Mouse (Mus musculus): ENCODE data around the gene Tmem107. TPM values are rescaled to one million over a fixed set of nuclear protein-coding genes. Genes with fewer than 3 reads are reported as not detected.
A peak's percentile ranks its signal among the peaks of the same experiment; 100 is the strongest.

Gene Tmem107
- polyA plus RNA-seq, 1 experiment, result 13.4 TPM

DNA sequence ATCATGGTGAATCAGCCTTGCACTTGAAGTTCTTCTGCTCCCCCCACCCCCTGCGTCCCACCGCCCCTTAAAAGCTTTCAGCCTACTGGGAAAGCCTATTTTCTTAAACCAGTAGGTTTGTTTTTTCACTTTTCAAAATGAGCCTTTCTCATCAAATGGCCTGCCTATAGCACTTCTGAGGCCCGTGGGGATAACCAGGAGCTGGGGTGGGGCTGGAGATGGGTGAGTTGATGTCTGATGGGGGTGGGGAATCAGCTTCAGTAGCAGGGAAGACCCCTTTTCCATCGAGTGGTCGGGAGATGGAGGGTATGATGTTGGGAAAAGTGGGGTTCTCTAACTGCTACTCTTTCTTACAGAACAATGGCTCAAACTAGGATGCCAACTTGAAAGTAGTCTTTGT is 46.2 kb downstream of the Tmem107 start:
- WGBS, result 51% methylated on average over 5 of the region's 5 CpGs
- TF ChIP-seq POLR2A (IDR thresholded peaks at IDR 0.05; ENCODE audit: borderline replicate concordance, insufficient read depth, low read length), result no peak
- TF ChIP-seq CTCF (IDR thresholded peaks at IDR 0.05; ENCODE audit: borderline replicate concordance, insufficient read depth, low read depth, low read length), result no peak
- Histone ChIP-seq H3K4me1 (ENCODE audit: control insufficient read depth, insufficient read depth, low read length) (no peaks in the 10 kb centered on the region), H3K4me3 (replicated peaks; ENCODE audit: insufficient read depth, low read depth, low read length) (peak overlapping the region; percentile 40), H3K27ac (ENCODE audit: insufficient read depth, low read length) (no peak overlapping the region), H3K27me3 (ENCODE audit: control insufficient read depth, insufficient read depth, low read length) (no peaks in the 10 kb centered on the region)
- peak in 1 of 2 experiments; percentile 20 for DNase-seq

DNA sequence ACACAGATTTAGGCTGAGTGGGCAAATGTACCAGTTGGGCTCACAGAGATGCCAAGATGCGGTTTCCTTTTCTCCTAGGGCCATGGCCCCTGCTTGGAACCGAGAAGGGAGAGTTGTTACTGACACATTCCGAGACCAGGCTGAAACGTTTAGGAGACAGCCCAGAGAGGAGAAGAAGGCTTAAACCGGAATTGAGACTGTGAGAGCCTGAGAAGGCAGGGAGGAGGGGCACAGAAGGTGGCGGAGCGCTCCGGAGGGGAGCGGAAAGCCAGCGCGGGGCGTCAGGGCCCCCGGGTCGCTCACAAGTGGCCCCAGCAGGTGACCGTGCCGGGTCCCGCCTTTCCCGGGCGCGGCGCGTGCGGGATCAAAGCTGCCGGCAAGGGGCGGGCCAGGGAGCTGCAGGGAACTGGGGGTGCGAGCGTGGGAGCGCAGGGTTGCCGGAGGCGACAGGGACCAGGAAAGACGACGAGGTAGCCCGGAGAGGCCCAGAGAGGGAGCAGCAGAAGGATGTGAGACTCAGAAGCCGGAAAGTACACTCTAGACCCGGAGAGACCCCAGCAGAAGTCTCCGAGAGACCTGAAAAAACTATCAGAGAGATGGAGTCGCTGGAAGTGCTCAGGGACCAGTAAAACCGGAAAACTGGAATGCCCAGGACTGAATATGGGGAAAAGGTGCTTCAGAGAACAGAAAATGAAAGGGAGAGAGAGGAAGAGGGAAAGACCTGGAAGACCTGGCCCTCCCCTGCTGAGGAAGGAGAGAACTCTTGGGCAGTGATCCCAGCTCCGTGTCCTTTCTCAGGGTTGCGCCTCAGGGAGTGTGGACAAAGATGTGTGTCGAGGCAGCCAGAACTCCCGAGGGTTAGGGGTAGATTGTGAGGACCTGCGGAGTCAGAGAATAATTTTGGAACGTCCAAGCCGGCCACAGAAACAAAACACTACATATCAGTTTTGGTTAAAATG is 47.4 kb downstream of the Tmem107 start:
- TF ChIP-seq POLR2A (IDR thresholded peaks at IDR 0.05; ENCODE audit: borderline replicate concordance, insufficient read depth, low read length) (no peak), CTCF (IDR thresholded peaks at IDR 0.05; ENCODE audit: borderline replicate concordance, insufficient read depth, low read depth, low read length) (no peak)
- H3K4me1 ChIP-seq (ENCODE audit: control insufficient read depth, insufficient read depth, low read length), result no peaks in the 10 kb centered on the region
- peak; percentile 74 to 79 for DNase-seq
- peak overlapping the region; percentile 86 for H3K4me3 ChIP-seq (replicated peaks; ENCODE audit: insufficient read depth, low read depth, low read length)
- H3K27ac ChIP-seq (ENCODE audit: insufficient read depth, low read length), result peak overlapping the region; percentile 83
- WGBS, result under 1% methylated on average over 45 of the region's 45 CpGs
- no peaks in the 10 kb centered on the region for H3K27me3 ChIP-seq (ENCODE audit: control insufficient read depth, insufficient read depth, low read length)

DNA sequence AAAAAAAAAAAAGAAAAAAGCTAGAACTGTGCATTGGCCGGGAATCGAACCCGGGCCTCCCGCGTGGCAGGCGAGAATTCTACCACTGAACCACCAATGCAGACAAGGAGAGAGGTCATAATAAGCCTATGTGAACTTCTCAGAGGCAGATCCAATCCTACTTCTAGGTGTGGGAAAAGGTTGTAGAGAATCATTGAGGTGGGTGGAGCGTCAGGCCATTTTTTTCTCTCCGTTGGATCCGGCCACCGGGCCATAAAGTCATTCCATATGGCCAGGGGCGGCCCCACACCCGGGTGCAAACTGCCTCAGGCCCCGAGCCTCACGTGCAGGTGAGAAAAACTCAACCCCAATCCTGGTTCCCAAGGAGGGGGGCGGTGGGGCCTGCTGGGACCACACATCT is 48.2 kb downstream of the Tmem107 start:
- TF ChIP-seq CTCF (IDR thresholded peaks at IDR 0.05; ENCODE audit: borderline replicate concordance, insufficient read depth, low read depth, low read length) (no peak), POLR2A (IDR thresholded peaks at IDR 0.05; ENCODE audit: borderline replicate concordance, insufficient read depth, low read length) (no peak)
- H3K27ac ChIP-seq (ENCODE audit: insufficient read depth, low read length), result no peak overlapping the region
- H3K4me1 ChIP-seq (ENCODE audit: control insufficient read depth, insufficient read depth, low read length), result no peaks in the 10 kb centered on the region

DNA sequence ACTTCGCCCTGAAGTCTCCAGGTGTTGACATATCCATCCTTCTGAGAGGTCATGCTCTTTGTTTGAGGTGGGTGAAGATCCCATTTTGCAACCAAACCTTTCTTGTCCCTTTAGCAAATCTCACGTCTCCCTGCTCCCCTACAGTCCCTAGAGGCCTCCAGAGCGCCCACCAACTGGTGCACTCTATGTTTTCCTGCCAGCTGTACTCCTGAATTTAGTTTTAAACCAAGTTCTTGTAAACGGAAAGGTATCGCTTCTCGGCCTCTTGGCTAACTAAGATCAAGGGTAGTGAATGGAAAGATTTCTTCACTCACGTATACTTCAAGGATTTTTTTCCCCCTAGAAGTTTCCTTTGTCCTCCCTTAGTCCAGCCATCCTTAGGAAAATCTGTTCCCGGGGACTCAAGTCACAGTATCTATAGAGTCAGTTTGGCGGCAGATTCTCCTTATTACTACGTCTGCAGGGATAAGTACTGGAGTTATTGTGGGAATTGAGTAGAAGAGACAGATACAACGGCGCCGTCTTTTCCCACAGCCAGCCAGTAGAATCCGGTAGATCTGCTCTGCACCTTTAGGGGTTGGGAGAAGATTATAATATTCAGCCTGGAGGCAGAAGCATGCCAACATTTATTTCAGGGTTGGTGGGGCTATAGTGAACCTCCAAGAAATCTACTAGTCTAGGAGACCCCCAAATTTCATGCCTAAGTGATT is 49.0 kb downstream of the Tmem107 start:
- no peak overlapping the region for H3K27ac ChIP-seq (ENCODE audit: insufficient read depth, low read length)
- DNase-seq, result no peak
- TF ChIP-seq CTCF (IDR thresholded peaks at IDR 0.05; ENCODE audit: borderline replicate concordance, insufficient read depth, low read depth, low read length) (no peak), POLR2A (IDR thresholded peaks at IDR 0.05; ENCODE audit: borderline replicate concordance, insufficient read depth, low read length) (no peak)
- no peaks in the 10 kb centered on the region for H3K4me1 ChIP-seq (ENCODE audit: control insufficient read depth, insufficient read depth, low read length)
- H3K4me3 ChIP-seq (replicated peaks; ENCODE audit: insufficient read depth, low read depth, low read length), result no peak overlapping the region
- 72% methylated on average over 14 of the region's 14 CpGs for WGBS
- no peaks in the 10 kb centered on the region for H3K27me3 ChIP-seq (ENCODE audit: control insufficient read depth, insufficient read depth, low read length)

More for the DNA sequence above, 48.2 kb downstream of the Tmem107 start:
- WGBS, result 2% methylated on average over 15 of the region's 15 CpGs
- Histone ChIP-seq H3K27me3 (ENCODE audit: control insufficient read depth, insufficient read depth, low read length) (no peaks in the 10 kb centered on the region), H3K4me3 (replicated peaks; ENCODE audit: insufficient read depth, low read depth, low read length) (peak overlapping the region; percentile 86)
- DNase-seq, result peak; percentile 88

DNA sequence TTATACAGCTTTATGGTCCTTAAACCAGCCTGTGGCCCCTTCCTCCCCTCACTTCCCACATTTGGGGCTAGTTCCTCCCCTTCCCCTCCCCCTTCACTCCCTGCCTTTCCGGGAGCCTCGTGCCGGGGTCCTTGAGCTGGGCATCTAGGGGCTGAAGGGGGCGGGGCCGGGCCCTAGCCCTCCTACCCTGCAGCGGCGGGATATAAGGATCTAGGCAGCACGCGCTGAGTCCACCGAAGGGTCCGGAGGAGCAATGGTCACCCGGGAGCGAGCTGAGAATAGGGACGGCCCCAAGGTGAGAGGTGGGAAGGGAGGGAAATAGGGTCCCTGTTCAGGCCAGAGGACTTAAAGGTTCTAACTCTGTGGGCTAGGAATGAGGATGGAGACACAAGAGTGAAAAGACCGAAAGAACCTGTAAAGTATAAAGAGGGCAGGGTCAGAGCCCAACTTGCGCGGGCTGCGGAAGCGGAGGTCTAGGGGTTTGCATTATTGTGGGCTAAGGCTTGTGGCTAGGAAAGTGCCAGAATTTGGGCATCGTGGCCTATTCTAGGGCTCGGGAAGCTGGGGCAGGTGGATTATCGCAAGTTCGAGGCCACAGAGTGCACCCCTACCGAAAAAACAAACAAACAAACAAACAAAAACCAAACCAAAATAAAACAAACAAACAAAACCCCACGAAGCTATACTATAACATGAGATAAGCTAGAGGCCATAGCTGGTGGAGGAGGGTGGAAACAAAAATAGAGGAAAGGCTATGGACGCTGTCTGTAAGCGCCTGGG is 49.8 kb downstream of the Tmem107 start, which contains the start of gene Hes7:
Hes7 (plus strand) TSS at position 184 of the 780 bp plus-strand sequence.
- Histone ChIP-seq H3K4me1 (ENCODE audit: control insufficient read depth, insufficient read depth, low read length) (no peaks in the 10 kb centered on the region), H3K4me3 (replicated peaks; ENCODE audit: insufficient read depth, low read depth, low read length) (peak within 1 kb of the TSS; percentile 84), H3K27me3 (ENCODE audit: control insufficient read depth, insufficient read depth, low read length) (no peaks in the 10 kb centered on the region), H3K27ac (ENCODE audit: insufficient read depth, low read length) (no peak within 1 kb of the TSS)
- 32% methylated on average over 27 of the region's 27 CpGs for whole genome bisulfite sequencing
- peak; percentile 26 to 30 for DNase-seq
- TF ChIP-seq POLR2A (IDR thresholded peaks at IDR 0.05; ENCODE audit: borderline replicate concordance, insufficient read depth, low read length) (no peak), CTCF (IDR thresholded peaks at IDR 0.05; ENCODE audit: borderline replicate concordance, insufficient read depth, low read depth, low read length) (no peak)

DNA sequence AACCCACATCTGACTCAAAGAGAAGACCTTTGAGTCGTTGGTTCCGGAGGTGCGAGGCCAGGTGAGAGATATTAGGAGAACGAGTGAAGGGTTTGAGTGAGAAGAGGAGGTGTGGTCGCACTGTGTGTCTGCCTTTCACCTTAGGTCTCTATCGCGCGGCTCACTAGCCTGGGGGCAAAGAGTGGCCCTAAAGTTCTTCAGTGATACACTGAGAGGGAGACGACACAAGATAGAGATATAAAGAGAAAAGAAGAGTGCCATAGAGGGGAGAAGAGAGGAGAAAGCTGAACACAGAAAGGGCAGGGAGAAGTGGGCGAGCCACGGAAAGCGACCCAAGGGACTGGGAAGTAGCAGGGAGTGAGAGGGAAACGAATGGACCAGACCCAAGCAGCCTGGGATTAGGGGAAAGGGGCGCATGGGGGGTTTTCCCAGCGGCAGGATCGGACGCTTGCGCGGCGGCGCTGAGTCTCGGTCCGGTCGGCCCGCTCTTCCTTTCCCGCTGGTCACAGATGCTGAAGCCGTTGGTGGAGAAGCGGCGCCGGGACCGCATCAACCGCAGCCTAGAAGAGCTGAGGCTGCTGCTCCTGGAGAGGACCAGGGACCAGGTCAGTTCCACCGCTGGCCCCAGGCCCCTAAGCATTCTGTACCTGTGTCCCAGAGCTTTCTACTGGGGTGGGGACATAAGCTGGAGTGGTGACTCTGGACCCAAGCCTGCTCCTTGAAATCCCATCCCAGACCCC is 50.6 kb downstream of the Tmem107 start:
- TF ChIP-seq CTCF (IDR thresholded peaks at IDR 0.05; ENCODE audit: borderline replicate concordance, insufficient read depth, low read depth, low read length), result no peak
- TF ChIP-seq POLR2A (IDR thresholded peaks at IDR 0.05; ENCODE audit: borderline replicate concordance, insufficient read depth, low read length), result no peak
- peak; percentile 39 to 59 for DNase-seq
- Histone ChIP-seq H3K27me3 (ENCODE audit: control insufficient read depth, insufficient read depth, low read length) (no peaks in the 10 kb centered on the region), H3K4me3 (replicated peaks; ENCODE audit: insufficient read depth, low read depth, low read length) (peak overlapping the region; percentile 84), H3K27ac (ENCODE audit: insufficient read depth, low read length) (no peak overlapping the region), H3K4me1 (ENCODE audit: control insufficient read depth, insufficient read depth, low read length) (no peaks in the 10 kb centered on the region)
- 9% methylated on average over 33 of the region's 33 CpGs for WGBS

Measured in cerebellum, adult 2 months (tissue).